Mouse (Mus musculus) naive thymus-derived CD4-positive, alpha-beta T cell, adult 2 months (primary cell): Measurements from ENCODE around the gene Tns1.

ENCODE experiments used
- DNase-seq: peaks from one replicate; pipeline ENCODE4 v3.0.0-alpha.2; 2011; ENCODE audit warnings: low read depth

Tns1 gene

DNA sequence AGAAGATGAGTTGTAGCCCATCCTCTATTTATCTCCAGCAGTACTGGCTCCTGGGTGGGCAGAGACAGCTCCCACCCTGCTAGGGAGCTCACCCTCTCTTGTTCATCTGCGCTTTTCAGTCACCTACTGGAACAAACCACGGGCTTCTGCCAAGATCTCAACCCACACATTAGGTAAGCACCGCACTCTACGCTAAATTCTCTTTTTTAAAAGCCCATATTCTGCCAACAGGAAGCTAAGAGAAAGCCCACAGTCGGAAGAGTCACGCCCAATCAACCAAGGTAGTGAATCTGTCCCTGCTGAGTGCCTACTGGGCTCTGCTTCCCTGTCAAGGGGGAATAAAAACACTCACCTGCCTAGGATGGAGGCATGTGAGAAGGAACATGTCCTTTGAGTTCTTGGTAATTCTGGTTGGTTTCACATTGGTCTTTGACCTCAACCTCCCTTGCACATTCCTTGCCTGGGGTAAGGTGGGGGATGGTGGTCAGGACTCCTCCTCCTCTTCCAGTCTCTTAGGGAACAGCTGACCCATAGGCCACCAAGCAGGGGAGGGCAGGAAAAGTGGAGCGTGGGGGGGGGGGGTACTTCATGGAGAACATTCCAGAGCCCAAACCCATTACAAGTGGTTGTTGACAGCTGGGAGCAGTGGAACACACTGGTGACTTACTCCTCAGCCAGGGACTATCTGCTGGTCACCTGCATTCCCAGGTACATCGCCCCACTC is 193.7 kb downstream of the Tns1 start:
- peak; percentile 44 for DNase-seq

DNA sequence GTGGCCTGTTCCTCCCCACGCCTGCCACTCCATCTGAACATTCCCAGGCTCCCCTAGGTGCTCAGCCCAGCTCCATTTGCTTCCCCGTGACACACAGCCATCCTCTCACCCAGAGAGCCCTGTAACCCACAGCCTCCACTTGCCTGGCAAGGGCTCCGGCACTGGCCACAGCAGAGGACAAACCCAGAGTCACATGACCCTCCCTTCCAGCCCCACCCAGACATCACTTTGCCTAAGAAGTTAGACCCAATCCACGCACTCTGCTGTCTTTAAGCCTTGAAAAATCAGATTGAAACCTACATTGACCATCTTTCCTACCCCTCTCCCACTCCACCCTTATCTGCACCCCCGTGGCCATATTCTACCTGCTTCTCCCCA is 194.3 kb downstream of the Tns1 start:
- DNase-seq: peak; percentile 9

DNA sequence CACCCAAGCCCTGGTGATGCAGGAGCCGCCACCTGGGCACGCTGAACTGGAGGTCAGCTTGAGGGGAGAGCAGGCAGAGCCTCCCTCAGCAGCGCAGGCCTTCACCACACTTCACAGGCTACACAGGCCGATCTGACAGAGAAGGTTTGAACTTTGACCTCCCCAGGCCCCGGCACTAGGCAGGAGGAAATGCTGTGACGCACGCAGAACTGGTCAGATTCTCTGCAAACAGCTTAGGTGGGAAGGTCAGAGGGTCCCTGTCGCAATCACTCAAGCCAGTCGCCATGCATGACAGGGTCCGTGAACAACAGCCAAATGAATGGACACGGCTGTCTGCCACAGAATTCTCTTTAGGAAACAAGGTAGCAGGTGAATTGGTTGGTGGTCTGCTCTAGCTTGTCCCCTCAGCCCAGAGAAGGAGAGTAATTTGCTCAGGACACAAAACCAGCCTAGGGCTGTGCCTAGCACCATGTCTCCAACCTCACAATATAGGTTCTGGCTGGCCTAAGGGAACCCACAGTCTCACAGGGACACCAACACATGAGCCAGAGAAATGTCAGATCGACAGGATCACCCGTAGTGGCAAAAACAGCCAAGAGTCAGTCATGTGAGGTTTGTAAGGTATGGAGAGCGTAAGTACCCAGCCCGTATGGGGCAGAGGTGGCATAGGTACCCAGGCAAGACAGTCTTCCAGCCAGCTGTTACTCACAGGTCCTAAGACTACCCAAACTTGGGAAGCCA is 194.9 kb downstream of the Tns1 start:
- DNase-seq: no peak

DNA sequence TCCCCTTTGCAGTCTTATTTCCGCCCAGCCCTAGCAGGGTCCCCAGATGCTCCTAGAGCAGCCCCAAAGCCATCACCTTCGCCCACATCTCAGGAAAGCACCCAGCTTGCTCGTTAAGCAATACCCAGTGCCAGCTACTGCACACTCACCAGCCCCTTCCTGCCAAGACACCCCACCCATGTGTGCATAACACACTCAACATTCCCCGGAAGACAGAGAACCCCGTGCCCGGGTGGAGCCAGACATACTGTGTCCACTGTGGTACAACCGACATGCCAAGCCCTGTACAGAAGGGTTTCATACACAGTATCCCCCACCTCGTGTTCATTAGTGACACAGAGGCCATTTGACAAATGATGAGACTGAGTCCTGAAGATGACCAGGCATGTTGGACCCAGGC is 195.9 kb downstream of the Tns1 start:
- no peak for DNase-seq

DNA sequence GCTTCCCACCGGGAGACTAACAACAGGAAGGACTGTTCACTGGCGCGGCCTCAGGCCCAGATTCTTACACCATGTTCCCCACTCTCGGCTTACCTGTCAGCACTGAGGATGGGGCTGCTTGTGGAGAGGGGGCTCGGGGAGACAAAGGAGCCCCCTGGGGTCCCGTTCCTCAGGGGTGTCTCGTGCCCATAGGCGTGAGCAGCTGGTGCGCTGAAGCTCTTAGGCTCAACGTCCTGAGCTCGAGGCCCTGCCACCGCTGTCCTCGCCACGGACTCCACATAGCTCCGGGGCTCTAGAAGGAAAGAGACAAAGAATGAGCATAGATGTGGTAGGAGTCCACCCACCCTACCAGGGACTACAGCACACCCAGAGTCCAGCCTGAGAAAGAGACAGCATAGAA is 196.4 kb downstream of the Tns1 start:
- DNase-seq: no peak

DNA sequence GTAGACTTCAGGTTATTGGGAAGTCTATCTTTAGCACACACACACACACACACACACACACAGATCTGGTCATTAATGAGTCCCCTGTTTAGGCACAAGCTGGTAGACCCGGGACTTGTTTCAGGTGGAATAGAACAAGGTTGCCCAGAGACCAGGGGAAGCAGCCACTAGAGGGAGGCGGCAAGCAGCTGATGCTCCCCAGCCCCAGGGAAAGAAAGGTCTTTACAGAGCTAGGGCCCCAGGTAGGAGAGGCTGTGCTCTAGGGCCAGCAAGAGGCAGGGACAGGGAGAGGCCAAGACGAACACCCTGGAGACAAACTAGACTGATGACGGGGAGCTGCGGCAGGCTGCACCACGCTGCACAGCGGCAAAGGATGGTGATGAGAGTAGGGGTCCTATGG is 198.0 kb downstream of the Tns1 start:
- DNase-seq: no peak

DNA sequence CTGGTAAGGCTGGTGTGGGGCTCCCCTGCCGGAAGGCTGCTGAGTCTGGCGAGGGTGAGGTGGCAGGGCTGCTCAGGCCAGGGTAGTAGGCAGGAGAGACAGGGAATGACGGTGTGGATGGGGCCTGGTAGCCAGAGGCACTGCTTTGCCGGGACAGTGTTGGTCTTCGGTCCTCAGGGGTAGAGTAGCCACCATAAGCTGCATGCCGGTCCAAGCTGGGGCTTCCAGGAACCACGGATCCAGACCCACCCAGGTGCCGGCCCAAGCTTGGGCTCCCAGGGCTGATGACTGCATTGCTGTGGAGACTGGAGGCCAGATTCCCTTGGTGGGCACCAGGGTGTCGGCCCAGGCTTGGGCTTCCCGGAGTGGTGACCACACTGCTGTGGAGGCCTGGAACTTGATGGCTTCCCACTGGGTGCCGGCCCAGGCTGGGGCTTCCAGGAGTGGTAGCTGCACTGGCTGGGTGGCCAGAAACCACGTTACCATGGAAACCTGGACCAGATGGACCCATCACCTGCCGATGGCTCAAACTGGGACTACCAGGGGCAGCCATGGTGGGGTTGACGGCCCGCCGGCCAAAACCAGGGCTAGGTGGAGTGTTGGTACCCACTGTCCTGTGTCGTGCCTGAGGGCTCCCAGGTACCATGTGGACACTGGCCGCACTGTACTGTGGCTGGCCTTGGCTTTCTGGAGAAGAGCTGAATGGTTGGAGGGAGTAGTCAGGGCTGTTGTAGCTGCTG is 199.2 kb downstream of the Tns1 start:
- no peak for DNase-seq

DNA sequence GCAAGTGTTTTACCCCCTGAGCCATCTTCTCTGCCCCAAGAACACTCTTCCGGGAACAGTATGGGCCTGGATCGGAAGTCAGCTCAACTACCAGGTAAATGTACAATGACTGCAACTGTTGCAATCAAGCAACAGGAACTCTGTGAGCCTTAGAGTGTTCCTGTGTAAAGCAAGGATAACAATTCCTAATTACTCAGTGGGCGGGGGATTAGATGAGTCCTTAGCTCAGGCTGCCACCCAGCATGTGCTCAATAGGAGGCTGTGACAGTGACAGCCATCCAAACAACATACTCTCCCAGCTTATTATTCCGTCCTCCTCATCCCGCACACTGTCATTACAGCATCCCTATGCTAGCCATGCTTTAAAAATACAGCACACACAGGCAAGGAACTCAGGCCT is 200.0 kb downstream of the Tns1 start:
- no peak for DNase-seq

DNA sequence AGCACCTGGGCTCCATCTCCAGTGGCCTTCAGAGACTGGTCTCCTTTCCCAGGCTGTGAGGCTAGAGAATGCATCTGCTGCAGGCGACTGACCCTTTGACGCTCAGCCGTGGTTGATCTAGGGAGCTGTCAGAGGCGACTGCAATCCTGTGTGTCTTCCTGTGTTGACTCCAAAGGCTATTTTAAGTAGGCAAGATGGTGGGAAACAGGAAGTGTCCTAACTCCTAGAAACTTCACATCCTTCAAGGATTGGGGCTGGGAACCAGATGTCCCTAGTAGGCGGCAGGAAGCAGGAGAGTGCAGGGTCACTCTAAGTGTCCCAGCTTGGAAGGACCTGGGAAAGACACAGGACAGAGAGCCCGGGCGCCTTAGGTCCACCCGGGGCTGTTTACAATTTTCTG is 201.1 kb downstream of the Tns1 start:
- DNase-seq: no peak

DNA sequence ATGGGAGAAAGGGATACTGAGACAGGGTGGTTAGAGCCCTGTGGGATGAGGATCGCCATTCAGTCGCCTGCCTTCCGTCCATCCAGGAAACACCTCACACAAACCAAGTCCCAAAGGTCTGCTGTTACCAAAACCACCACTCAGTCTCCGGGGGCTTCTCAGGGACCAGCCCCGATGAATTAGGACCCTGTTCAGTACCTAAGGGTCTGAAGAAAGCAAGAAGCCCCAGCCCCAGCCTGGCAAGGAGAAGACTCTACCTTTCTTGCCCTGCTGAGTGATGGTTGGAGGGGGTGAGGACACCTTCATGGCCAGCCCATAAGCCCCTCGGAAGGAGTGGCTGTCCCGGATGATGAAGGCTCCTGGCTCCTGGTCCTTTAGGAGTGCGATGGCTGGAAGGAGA is 203.5 kb downstream of the Tns1 start:
- DNase-seq: no peak

DNA sequence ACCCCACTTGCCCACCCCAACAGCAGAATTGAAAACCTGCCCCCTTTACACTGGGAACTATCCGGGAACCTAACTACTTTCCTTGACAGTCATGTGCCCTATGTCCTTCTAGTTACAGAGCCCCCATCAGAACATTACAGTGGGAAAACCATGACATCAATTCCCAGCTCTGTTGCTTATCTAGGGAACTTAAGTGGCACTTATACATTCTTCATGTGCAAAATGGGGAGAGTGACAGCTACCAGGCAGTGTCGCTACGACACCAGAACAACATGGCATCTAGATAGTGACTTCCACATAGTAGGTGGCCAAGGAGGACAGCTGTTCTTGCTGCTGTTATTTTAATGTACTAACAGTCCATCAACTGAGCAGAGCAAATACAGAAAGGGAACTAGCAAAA is 204.3 kb downstream of the Tns1 start:
- DNase-seq: no peak

DNA sequence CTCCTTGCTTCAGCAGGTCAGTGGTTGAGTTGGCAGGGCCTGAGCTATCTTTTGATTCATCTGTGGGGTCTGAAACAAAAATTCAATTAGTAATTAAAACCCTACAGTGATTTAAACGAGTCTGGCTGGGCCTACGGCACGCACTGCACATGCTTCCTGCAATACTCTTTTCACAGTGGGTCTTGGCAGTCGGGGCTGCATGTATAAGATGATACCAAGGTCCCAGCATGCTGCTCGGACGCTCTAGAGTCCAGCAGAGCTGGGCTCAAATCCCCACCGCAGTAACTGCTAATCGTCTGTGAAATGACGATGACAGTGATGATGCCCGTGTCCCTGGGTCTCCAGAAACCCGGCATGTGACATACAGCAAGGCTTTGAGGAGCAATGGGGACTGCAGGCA is 206.2 kb downstream of the Tns1 start:
- no peak for DNase-seq

DNA sequence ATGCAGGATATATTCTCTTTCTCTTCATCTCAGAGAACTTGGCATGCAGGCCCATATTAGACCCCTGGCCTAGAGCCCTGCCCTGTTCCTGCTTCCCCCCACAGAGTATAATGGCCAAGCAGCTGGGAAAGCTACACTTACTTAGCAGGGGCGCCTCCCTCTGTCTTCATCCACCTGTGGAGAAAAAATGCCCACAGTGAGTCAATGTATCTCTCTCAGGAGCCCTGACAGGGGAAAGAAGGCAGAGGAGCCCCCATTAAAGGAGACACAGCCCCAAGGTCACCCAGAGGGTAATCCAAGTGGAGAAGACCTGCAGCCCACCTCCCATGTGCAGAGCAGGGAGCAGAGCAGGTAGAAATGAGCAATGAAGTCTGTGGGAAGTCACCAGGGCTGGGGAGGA is 208.0 kb downstream of the Tns1 start:
- no peak for DNase-seq

DNA sequence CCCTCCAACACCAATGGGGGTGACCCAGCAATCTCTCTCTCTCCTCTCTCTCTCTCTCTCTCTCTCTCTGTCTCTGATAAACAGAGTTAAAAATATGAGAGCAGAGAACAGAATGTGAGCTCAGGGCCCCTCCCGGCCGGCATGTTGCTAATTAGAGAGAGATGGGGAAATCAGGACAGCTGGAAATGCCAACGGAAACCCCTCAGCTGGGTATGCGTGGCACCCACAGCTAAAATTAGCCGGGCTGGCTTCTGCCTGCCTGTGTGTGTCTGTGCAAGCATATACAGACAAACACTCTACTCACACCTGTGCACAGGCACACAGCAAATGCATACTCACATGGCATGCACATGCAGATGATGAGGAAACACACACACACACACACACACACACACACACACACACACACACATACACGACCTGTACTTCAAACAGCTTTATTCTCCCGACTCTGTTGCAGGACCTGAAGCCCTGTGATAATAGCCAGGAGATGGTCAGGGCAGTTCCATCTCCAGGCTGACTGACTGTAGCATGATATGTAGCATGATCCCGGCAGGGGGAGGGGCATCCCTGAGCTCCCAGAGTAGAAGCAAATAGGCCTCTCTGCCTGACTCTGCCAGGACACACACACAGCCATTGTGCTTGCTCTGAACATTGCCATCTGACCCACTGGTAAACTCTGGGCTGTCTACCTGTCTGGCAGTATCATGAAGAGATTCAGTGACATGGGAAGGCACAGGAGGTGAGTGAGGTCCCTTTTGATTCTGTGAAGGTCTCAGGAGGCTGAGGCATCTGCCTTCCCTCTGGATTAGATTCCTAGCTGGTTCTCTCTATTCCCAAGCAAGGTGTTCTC is 208.8 kb downstream of the Tns1 start:
- no peak for DNase-seq

DNA sequence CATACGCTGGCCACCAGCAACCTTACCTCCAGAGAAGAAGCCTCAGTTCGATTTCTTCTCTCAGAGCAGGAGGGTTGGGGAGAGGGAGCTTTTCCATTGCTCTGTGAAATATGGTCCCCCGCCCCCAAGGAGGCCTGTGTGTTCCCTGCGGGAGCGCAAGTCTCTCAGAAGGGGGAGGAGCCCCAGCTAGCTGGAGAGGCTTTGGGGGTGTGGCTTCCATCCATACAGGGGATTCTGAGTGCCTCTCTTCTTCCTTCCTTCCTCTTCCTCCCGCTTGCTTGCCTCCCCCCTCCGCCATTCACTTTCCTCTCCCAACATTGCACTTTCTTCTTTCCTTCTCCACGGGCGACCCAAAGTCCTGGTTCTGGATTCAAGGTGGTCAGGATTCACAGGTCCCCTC is 210.2 kb downstream of the Tns1 start:
- DNase-seq: no peak

DNA sequence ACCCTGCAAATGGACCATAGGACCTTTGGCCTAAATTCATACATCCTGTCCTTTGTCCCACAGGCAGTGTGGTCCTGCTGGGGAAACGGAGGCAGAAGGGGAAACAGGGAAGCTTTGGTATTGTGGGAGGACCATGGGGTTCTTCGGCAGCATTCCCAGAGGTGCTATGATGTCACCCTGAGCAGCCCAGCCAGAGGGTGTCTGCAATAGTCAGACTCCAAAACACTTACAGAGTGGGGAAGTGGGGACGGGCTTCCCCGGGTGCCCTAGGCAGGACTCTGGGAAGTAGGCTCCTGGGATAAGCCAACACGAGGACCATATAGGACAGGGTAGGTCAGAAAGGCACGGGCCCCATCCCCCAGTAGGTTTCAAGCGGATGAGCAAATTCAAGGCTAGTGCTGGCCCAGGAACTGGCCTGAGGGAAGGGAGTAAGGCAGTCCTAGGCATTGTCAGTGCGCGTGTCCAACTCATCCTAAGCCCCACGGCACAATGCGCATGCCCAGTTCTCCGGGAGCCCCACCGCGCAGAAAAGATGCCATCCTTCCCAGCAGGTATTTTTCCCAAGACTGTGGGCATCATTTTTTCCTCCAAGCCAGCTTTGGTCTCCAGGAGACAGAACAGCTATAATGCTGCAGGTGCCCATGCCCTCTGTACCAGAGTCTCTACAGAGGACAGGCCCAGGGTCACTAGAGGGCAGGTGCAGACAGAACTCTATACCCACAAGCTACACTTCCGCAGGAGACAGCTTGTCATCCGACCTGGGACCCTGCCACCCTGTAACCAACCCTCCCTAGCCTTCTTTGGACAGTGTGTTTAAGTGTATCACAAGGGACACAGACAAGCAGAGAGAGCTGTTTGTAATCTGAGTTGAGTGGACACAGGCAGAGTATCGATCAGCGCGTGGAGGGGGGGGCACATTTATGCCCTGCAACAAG is 210.9 kb downstream of the Tns1 start:
- DNase-seq: no peak

DNA sequence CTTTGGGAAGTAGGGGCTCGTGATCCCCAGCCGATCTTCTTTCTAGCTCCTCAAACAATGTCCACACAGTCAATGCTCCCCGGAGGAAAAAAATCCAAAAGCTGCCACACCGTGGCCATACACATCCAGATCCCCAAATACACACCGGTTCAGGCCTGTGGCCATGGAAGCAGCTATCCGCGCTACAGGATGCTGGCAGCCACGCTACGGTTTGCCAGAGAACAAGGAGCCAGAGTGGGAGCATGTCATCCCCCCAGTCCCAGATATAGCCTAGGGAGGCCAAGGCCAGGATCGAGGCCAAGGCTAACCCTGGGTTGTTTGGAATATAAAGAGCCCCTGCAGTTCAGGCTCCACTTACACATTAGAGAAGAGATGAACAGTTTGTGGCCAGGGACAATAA is 211.8 kb downstream of the Tns1 start:
- DNase-seq: no peak

DNA sequence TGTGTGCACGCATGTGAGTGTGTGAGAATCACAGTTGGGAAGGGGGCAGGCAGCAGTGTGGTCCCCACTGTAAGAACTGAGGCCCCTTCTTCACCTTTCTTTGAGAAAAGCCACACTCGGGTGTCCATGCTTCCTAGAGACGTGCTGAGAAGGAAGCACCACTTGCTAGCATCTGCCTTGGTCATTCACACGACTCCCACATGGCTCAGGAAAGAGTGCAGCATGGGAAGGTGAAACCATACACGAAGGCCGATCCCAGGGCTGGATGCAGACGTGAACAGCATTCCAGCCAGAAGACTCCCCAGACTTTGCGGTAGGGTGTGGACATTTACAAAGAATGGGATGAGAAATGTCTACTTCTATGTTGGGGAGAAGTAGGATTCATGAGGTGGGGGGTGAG is 212.3 kb downstream of the Tns1 start:
- no peak for DNase-seq

DNA sequence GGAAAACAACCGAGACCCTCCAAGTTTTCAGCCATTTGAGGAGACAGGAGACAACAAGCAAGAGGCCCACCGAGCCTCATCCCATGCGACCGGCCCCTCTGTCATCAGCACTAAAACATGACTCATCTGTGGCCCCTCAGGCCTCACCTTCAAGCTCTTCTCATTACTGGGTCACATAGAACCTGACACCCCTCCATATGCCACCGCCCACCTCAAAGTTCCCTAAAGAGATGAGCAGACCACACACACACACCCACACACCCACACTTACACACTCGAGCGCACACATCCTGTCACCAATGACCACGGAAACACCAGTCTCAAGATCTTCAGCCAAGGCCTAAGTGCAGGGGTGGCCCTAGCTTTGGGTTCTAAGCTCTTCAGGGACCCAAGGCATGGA is 213.5 kb downstream of the Tns1 start:
- DNase-seq: no peak

DNA sequence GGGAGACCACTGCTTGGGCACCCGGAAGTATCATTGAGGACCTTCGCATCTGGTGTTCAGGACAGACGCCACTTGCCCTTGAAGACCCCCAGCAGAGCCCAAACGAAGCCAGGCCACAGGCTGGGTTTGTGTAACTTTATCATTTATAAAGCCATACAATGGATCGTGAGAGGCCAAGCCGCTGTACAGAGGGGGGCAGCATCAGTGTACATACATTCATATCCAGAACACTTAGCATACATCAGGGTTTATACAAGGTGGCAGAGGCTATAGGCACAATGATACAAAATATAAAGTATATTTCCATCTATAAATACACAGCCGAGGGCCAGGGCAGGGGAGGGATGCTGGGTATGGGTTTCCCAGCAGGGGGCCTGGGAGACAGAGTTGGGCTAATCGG is 214.1 kb downstream of the Tns1 start:
- no peak for DNase-seq
